Mouse (Mus musculus): ENCODE data around the gene Bri3.

- no peak for TF ChIP-seq CTCF (conservative IDR thresholded peaks at IDR 0.05; ENCODE audit: insufficient read depth, insufficient read length, low read depth, low read length)
- TF ChIP-seq POLR2A (IDR thresholded peaks at IDR 0.05; ENCODE audit: low read depth, low read length), result no peak
Observed at GRCm38 (mm10) chr5:144230216-144230615, 14.0 kb upstream of the Bri3 start.
